Mouse (Mus musculus) embryonic facial prominence, embryonic 10.5 days (tissue): ENCODE measurements at regions not wholly inside any gene's neighbourhood (a gene's known extent, or its start where the extent isn't known, plus 50 kb on each side); places are given as distances from the start of the nearest gene placed in this dataset.

Experiments used
- DNase-seq: peaks from one replicate; pipeline ENCODE4 v3.0.0-alpha.2; 2017; ENCODE audit warnings: low spot score
- H3K27ac ChIP-seq: fragments of 300-500 bp; sonication (generic); replicated peaks from 2 replicates; pipeline ENCODE4 v1.5.1; 2016; ENCODE audit warnings: mild to moderate bottlenecking
- H3K27me3 ChIP-seq: fragments of 300-500 bp; sonication (generic); replicated peaks from 2 replicates; pipeline ENCODE4 v1.6.1; 2016; ENCODE audit warnings: low read depth, mild to moderate bottlenecking; ENCODE audit not compliant: poor library complexity, severe bottlenecking
- H3K36me3 ChIP-seq: fragments of 300-500 bp; sonication (generic); replicated peaks from 2 replicates; pipeline ENCODE4 v1.6.1; 2016; ENCODE audit warnings: mild to moderate bottlenecking, moderate library complexity
- H3K4me1 ChIP-seq: fragments of 300-500 bp; sonication (generic); 2 replicates; pipeline ENCODE4 v1.6.1; 2016
- H3K4me3 ChIP-seq: fragments of 300-500 bp; sonication (generic); 2 replicates; pipeline ENCODE4 v1.5.1; 2016; ENCODE audit warnings: mild to moderate bottlenecking, moderate library complexity
- H3K9me3 ChIP-seq: fragments of 300-500 bp; sonication (generic); 2 replicates; pipeline ENCODE4 v1.6.1; 2016; ENCODE audit warnings: mild to moderate bottlenecking
- WGBS: fragments of 180-500 bp; shearing (Covaris S2); methylation state at CpG from one replicate; pipeline ENCODE4 v1.1.7; 2016; 5-methylcytosine and 5-hydroxymethylcytosine counted together

DNA sequence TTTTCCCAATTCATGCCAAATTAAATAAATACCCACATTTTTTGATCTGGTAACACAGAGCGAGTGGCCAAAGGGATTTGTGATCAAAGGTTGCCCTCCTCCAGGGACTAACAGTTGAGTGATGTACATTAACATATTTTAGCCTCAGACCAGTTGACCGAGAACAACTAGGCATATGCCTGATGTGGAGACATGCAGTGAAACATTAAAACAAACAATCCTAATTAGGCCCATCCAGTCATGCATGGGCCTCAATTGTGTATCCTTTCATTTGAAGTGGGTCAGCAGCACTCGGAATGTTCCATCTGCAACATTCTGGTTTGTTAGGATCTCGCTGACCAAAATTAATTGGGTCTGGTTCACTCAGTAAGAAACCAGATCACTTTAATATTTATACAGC, 199.4 kb upstream of the Pik3r1 start:
- H3K9me3 ChIP-seq, result no peaks in the 10 kb centered on the region
- H3K4me3 ChIP-seq, result no peak overlapping the region
- H3K36me3 ChIP-seq, result no peaks in the 10 kb centered on the region
- WGBS, result 69% methylated on average over 4 of the region's 4 CpGs
- no peak for DNase-seq
- H3K4me1 ChIP-seq, result no peaks in the 10 kb centered on the region
- no peaks in the 10 kb centered on the region for H3K27me3 ChIP-seq
- no peak overlapping the region for H3K27ac ChIP-seq

GRCm38 (mm10) chr13:101976766-101977165, 208.7 kb upstream of the Pik3r1 start:
- Histone ChIP-seq H3K27me3 (no peaks in the 10 kb centered on the region), H3K4me1 (no peaks in the 10 kb centered on the region), H3K36me3 (no peaks in the 10 kb centered on the region), H3K9me3 (no peaks in the 10 kb centered on the region), H3K27ac (no peak overlapping the region), H3K4me3 (no peak overlapping the region)
- 91% methylated on average over 4 of the region's 4 CpGs for WGBS
- DNase-seq, result no peak

DNA sequence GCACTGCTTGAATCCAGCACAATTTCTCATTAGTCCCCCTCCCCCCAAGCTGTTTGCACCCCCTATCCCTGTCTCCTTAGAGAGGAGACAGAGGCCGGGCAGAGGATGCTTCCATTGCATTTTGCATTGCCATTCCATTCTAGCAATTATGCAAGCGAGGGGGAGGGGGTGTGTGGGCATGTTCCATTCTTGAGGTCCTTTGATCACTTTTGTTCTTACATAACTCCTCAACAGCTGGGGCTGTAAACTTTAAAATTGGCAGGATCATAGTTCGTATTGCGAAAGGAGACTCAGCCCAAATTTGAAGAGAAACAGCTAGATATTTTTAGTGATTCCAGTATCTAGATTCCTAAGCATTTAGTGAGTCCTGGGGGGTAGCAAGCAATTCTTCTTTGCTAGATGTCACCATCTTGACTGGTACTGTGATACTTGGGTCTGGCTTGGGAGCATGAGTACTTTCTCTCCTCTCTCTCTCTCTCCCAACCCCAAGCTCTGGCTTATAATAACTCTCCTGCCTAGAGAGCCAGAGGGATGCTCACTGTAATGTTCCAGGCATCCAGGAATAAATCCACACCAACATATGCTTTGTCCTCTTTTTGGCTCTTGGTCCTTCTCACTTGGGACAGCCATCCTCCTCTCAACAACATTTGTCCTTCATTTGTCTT, 212.3 kb upstream of the Pik3r1 start:
- peaks cover 4% of the 10 kb centered on the region; the same call in 1 of the 2 replicates for H3K9me3 ChIP-seq
- WGBS, result 76% methylated on average over 4 of the region's 4 CpGs

DNA sequence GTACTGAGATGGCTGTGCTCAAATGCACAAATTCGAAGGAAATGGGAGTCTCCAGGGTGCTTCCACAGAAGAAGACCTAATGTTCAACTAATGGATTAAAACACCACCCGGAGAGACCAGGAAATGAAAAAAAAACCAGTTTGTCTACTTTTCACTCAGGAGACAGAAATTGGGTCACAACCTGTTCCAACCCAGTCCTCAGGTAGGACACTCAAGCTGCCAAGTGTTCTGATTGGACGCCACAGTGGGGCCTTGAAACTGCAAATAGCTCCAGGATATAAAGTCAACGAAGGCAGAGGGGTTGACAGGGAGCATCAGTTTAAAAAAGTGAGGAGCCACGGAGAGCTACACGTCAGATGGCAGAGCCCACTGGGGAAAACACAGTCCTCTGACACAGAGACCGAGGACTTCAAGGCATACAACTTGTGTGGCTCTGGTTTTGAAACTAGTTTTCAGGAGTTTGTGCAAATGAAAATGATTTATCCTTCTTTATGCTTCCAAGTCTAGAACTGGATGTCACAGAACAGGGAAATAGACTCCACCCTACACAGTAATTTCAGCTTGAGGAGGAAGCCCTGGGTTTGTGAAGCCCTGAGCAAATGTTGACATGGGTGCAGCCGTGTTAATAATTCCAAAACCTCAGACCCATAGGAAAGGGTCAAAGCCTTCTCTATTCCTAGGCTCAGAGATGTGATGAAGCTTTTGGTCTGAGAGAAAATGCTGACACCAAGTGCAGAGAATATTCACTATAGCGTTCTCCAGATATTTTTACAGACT, 220.8 kb upstream of the Pik3r1 start:
- no peak overlapping the region for H3K27ac ChIP-seq
- no peaks in the 10 kb centered on the region for H3K9me3 ChIP-seq
- H3K4me1 ChIP-seq, result no peaks in the 10 kb centered on the region
- no peaks in the 10 kb centered on the region for H3K36me3 ChIP-seq
- H3K4me3 ChIP-seq, result no peak overlapping the region
- H3K27me3 ChIP-seq, result no peaks in the 10 kb centered on the region
- DNase-seq, result no peak
- 82% methylated on average over 9 of the region's 9 CpGs for WGBS

More for the DNA sequence above, 212.3 kb upstream of the Pik3r1 start:
- Histone ChIP-seq H3K36me3 (no peaks in the 10 kb centered on the region), H3K27me3 (no peaks in the 10 kb centered on the region), H3K27ac (no peak overlapping the region), H3K4me1 (no peaks in the 10 kb centered on the region), H3K4me3 (no peak overlapping the region)
- no peak for DNase-seq

- no peaks in the 10 kb centered on the region for H3K4me1 ChIP-seq
- no peak for DNase-seq
- H3K36me3 ChIP-seq, result no peaks in the 10 kb centered on the region
- H3K27me3 ChIP-seq, result no peaks in the 10 kb centered on the region
- no peaks in the 10 kb centered on the region for H3K9me3 ChIP-seq
- no peak overlapping the region for H3K27ac ChIP-seq
- WGBS, result 94% methylated on average over 1 of the region's 1 CpGs
- no peak overlapping the region for H3K4me3 ChIP-seq
These were observed 223.7 kb upstream of the Pik3r1 start for GRCm38 (mm10) chr13:101991729-101992128.

DNA sequence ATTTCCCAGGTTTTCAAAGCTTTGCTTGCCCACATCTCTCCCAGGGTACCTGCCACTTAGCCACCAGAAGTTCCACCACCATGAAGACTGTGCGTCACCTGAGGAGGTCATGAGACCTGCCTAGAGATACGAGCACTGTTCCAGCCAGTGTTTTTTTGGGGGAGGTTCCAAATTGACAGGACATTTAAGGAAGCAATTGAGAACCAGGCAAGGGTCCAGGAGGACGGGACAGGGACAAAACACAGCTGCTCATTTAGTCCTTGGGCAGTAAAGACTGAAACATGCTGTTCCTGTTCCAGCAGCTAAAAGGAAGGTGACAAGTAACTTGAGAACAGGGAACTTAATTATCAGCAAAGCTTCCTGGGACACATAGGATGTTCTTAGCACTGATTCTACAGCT, 226.8 kb upstream of the Pik3r1 start:
- WGBS, result 62% methylated on average over 3 of the region's 3 CpGs
- no peak for DNase-seq
- Histone ChIP-seq H3K9me3 (no peaks in the 10 kb centered on the region), H3K27me3 (no peaks in the 10 kb centered on the region), H3K27ac (no peak overlapping the region), H3K4me1 (no peaks in the 10 kb centered on the region), H3K4me3 (no peak overlapping the region), H3K36me3 (no peaks in the 10 kb centered on the region)

- H3K36me3 ChIP-seq, result no peaks in the 10 kb centered on the region
- no peak overlapping the region for H3K27ac ChIP-seq
- 90% methylated on average over 2 of the region's 2 CpGs for WGBS
- no peaks in the 10 kb centered on the region for H3K9me3 ChIP-seq
- no peak overlapping the region for H3K4me3 ChIP-seq
- H3K27me3 ChIP-seq, result no peaks in the 10 kb centered on the region
- DNase-seq, result no peak
- H3K4me1 ChIP-seq, result no peaks in the 10 kb centered on the region
These were observed 227.5 kb upstream of the Pik3r1 start for GRCm38 (mm10) chr13:101995529-101995928.

- no peaks in the 10 kb centered on the region for H3K9me3 ChIP-seq
- no peak for DNase-seq
- WGBS, result 82% methylated on average over 5 of the region's 5 CpGs
- H3K27ac ChIP-seq, result no peak overlapping the region
- no peaks in the 10 kb centered on the region for H3K36me3 ChIP-seq
- no peak overlapping the region for H3K4me3 ChIP-seq
- no peaks in the 10 kb centered on the region for H3K27me3 ChIP-seq
- H3K4me1 ChIP-seq, result no peaks in the 10 kb centered on the region
These were observed 228.1 kb upstream of the Pik3r1 start for GRCm38 (mm10) chr13:101996144-101996543.

DNA sequence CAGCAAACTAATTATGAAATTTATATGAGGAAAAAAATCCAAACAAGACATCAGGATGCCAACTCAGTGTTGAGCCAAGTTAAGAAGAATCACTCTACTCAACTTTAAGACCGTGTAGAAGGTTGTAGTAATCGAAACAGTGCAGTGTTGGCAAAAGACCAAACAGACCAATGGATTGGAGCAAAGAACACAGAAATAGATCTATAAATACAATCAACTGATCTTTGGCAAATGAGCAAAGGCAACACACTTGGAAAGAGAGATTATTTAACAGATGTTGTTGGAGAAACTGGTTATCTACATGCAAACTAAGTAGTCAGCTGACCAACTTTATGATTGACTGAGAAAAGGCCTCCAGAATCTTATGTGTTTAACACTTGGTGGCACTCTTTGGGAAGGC, 229.4 kb upstream of the Pik3r1 start:
- no peak overlapping the region for H3K4me3 ChIP-seq
- H3K27me3 ChIP-seq, result no peaks in the 10 kb centered on the region
- no peaks in the 10 kb centered on the region for H3K4me1 ChIP-seq
- no peaks in the 10 kb centered on the region for H3K36me3 ChIP-seq
- DNase-seq, result no peak
- H3K27ac ChIP-seq, result no peak overlapping the region
- no peaks in the 10 kb centered on the region for H3K9me3 ChIP-seq
- 93% methylated on average over 2 of the region's 2 CpGs for WGBS

DNA sequence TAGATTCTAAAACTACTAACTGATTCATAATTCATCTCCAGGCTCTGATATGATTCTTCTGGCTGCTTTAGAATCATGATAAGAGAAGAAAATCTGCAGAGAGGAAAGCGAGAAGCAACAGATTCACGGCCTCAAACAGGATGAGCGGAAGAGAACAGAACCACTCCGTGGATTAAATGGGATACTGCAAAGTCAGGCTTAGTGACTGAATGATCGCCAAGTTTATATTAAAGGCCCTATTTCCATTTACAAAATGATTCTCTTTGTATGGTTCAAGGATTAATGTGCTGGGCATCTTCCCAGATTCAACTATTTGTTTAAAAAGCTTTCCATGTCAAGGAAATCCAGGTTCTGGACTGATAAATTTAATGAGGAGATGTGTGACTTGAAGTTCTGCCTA, 238.5 kb upstream of the Pik3r1 start:
- no peak overlapping the region for H3K4me3 ChIP-seq
- H3K4me1 ChIP-seq, result no peaks in the 10 kb centered on the region
- H3K27me3 ChIP-seq, result no peaks in the 10 kb centered on the region
- 96% methylated on average over 5 of the region's 5 CpGs for WGBS
- no peaks in the 10 kb centered on the region for H3K9me3 ChIP-seq
- DNase-seq, result no peak
- H3K36me3 ChIP-seq, result no peaks in the 10 kb centered on the region
- no peak overlapping the region for H3K27ac ChIP-seq

DNA sequence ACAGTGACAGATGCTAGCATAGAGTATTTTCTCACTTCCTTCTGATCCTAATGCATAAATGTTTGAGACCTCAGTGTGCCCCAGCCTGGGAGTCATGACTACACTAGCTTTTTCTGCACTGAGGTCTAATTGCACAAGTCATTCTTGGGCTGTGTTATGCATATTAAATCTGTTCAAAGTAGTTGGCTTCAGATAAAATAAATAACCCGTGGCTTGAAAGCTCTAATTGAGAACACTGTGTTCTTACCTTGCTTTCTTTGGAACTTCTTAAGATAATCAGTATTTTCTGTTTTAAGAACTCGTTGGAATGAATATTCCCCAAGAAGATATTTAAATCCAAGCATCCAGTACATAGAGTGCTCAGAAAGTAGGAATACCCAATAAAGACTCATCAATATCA, 243.9 kb upstream of the Pik3r1 start:
- WGBS, result 78% methylated on average over 2 of the region's 2 CpGs
- Histone ChIP-seq H3K4me3 (no peak overlapping the region), H3K27ac (no peak overlapping the region), H3K4me1 (no peaks in the 10 kb centered on the region), H3K36me3 (no peaks in the 10 kb centered on the region), H3K27me3 (no peaks in the 10 kb centered on the region), H3K9me3 (no peaks in the 10 kb centered on the region)
- no peak for DNase-seq

DNA sequence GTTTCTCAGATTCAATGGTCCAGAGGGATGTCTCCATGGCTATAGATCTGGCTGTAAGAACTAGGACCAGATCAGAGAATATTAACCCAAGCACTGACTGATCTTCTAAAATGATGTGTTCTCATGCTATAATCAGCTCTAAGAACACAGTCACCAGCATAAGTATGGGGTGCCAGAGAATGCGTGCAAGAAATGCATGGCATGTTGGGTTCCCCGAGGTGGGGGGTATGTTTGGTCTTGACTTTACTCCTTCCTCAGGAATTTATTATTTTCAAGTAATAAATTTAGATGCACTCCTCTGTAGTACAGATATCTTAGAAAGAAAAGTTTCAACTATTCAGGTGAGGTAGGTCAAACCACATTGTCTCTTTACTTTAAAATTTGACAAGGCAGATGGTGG, 246.5 kb upstream of the Pik3r1 start:
- DNase-seq, result no peak
- WGBS, result 91% methylated on average over 2 of the region's 2 CpGs
- no peak overlapping the region for H3K4me3 ChIP-seq
- H3K4me1 ChIP-seq, result no peaks in the 10 kb centered on the region
- no peaks in the 10 kb centered on the region for H3K9me3 ChIP-seq
- H3K27me3 ChIP-seq, result no peaks in the 10 kb centered on the region
- no peak overlapping the region for H3K27ac ChIP-seq
- no peaks in the 10 kb centered on the region for H3K36me3 ChIP-seq

DNA sequence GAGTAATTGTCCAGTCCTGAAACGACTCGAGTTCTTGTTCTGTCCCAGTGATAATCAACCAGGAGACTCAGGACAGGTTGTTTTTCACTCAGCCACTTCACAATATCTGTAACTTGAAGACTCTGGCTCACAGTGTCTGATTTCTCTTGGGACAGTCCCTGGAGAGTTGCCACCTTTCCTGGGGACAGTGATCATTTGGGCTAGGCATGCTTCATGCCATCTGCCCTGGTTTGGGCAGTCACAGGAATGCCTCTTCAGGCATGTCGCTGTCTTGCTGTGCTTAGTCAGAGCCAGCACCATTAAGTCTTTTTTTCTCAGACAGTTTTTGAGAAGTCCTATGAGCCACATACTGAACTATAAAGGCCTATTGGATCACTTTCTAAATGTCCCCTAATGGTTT, 246.9 kb upstream of the Pik3r1 start:
- Histone ChIP-seq H3K27ac (no peak overlapping the region), H3K36me3 (no peaks in the 10 kb centered on the region), H3K9me3 (no peaks in the 10 kb centered on the region), H3K4me1 (no peaks in the 10 kb centered on the region), H3K27me3 (no peaks in the 10 kb centered on the region), H3K4me3 (no peak overlapping the region)
- WGBS, result 82% methylated on average over 3 of the region's 3 CpGs
- DNase-seq, result no peak
